Mouse (Mus musculus) neural tube, postnatal 0 days (tissue): ENCODE results near the gene Mtmr4. TPM values are rescaled to one million over a fixed set of nuclear protein-coding genes. Genes with fewer than 3 reads are reported as not detected.

ENCODE experiments used
- polyA plus RNA-seq: library from polyadenylated mRNA; unstranded; fragments of >200 nt; fragmentation: Nextera tagmentation; extraction: Ambion mirVana; gene quantifications from 2 replicates; pipeline ENCODE4 v1.2.1, GENCODE M21; 2015

Gene Mtmr4
- polyA plus RNA-seq = 23.7 and 25.9 TPM in 2 replicates

GRCm38 (mm10) chr11:87591526-87592353 is at the start of gene Mtmr4:
TSS of gene Mtmr4 (plus strand) at chr11:87592162.

GRCm38 (mm10) chr11:87566501-87566900 is 25.5 kb upstream of the Mtmr4 start, which contains the start of gene Gm11492:
TSS of gene Gm11492 (plus strand) at chr11:87566653.

GRCm38 (mm10) chr11:87568255-87568953 is 23.6 kb upstream of the Mtmr4 start, which contains the start of gene Sept4:
TSS of gene Sept4 (plus strand) at chr11:87568903.

GRCm38 (mm10) chr11:87616790-87617474 is 25.0 kb downstream of the Mtmr4 start, which contains the start of gene Hsf5:
TSS of gene Hsf5 (plus strand) at chr11:87617164.

GRCm38 (mm10) chr11:87662407-87662806 is 70.4 kb downstream of the Mtmr4 start, which contains the start of gene Rnf43:
TSS of gene Rnf43 (plus strand) at chr11:87662722.

Other genes starting within 250 kb of the Mtmr4 start
- 19.0 and 22.5 TPM in 2 replicates for gene Ppm1e, start 233.1 kb upstream of the Mtmr4 start, polyA plus RNA-seq
- 2.7 and 3.0 TPM in 2 replicates for gene Rad51c, start 187.2 kb upstream of the Mtmr4 start, polyA plus RNA-seq
- gene Tex14, start 187.1 kb upstream of the Mtmr4 start, polyA plus RNA-seq = 0.24 and 0.39 TPM in 2 replicates
- not detected in 2 replicates for gene Gm11492, start 25.5 kb upstream of the Mtmr4 start, polyA plus RNA-seq
- gene Sept4, start 23.3 kb upstream of the Mtmr4 start, polyA plus RNA-seq = 52.8 and 55.6 TPM in 2 replicates
- 0.48 and 0.53 TPM in 2 replicates for gene Hsf5, start 25.0 kb downstream of the Mtmr4 start, polyA plus RNA-seq
- 0.88 and 1.0 TPM in 2 replicates for gene Rnf43, start 70.6 kb downstream of the Mtmr4 start, polyA plus RNA-seq
- 124 and 135 TPM in 2 replicates for gene Supt4a, start 145.4 kb downstream of the Mtmr4 start, polyA plus RNA-seq
- 28.1 and 43.5 TPM in 2 replicates for gene Tspoap1, start 168.4 kb downstream of the Mtmr4 start, polyA plus RNA-seq
- 0.27 TPM in 1 of 2 replicates, not detected in the other for gene Mpo, start 201.4 kb downstream of the Mtmr4 start, polyA plus RNA-seq
- gene Lpo, start 236.1 kb downstream of the Mtmr4 start, polyA plus RNA-seq = 2.7 and 3.0 TPM in 2 replicates